Mouse (Mus musculus) urinary bladder, adult 2 months (tissue): ENCODE data around the gene Gm45062. TPM values are rescaled to one million over a fixed set of nuclear protein-coding genes. Genes with fewer than 3 reads are reported as not detected.
"Not testable (repeated sequence)": the region's sequence is repeated elsewhere in the genome, so short reads cannot be mapped to it uniquely, and the experiment has no call there.

Experiments used
- DNase-seq: peaks from one replicate; pipeline ENCODE4 v3.0.0; 2022; ENCODE audit warnings: low spot score
- polyA plus RNA-seq: library from polyadenylated mRNA; depleted of rRNA; stranded (reverse); fragments of >200 nt; gene quantifications from 2 replicates; pipeline ENCODE4 v1.2.3, GENCODE M21; 2012

The Gm45062 gene
- polyA plus RNA-seq, 1 experiment, result 6.8 TPM

DNA sequence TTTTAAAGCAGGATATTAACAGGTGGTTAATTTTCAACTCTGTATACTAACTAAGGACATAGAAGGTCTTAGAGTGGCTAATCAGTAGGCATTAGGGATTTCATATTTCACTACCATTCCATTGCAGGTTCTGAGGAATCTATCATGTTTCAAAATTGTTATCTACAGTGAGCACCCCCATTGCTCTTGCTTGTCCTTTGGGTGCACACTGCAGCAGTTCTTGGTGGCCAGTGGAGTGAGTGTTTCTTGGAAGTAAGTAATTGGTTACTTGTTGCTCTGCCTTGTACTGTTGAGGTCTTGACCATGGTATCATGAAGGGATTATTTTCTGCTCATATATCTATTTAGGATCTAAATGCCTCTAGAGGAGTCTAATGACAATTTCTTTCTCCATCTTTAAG is 57.0 kb downstream of the Gm45062 start:
- no peak for DNase-seq

DNA sequence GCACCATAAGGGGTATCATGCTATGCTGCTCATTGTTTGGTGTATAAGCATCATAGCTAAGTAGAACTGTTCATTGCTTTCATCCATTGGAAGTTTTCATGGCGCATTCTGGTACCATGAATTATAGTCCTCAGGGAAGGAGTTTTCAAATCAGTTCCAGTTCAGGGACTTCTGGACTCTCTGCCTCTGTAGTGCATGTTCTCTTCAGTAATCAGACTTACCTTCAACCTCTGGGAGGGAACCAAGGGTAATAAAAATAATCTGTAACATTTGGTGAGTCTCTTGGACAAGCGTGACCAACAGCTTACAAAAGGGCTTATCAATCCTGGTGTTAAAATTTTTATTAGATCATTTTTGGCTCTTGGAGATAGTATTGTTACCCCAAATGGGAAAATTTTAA is 60.3 kb downstream of the Gm45062 start:
- DNase-seq, result no peak

DNA sequence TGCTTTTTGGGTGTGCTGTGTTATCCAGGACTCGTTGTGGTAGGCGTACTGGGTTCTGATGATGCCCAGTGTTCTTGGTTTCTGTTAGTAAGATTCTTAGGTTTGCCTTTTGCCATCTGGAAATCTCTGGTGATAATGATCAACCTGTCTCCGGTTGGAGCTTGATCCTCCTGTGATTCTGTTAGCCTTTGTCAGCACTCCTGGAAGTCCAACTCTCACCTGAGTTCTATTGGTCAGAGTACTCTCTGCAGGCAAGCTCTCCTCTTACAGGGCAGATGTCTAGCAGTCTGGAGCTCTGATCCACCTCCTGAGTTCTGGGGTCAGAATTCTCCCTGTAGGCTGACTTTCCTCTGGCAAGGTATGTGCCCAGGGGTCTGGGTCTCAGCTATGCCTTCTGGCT is 72.2 kb downstream of the Gm45062 start:
- not testable (repeated sequence) for DNase-seq

DNA sequence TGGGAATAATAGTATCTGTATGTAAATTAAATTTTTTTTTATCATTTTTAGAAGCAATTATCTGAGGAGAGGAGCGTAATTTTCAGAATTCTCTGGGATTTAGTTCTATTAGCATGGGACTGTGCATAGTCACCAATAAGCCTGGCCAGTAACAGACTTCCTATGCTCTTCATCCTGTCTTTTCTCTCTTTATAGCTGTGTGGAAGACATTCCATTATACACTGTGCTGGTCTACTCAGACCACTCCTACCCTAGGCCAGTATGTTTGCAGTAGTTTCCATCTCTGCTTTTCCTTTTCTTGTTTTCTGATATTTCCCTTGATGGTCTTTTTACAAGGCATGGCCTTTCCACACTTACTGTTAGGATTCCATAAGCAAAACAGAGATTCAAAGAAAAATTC is 74.1 kb downstream of the Gm45062 start:
- no peak for DNase-seq

DNA sequence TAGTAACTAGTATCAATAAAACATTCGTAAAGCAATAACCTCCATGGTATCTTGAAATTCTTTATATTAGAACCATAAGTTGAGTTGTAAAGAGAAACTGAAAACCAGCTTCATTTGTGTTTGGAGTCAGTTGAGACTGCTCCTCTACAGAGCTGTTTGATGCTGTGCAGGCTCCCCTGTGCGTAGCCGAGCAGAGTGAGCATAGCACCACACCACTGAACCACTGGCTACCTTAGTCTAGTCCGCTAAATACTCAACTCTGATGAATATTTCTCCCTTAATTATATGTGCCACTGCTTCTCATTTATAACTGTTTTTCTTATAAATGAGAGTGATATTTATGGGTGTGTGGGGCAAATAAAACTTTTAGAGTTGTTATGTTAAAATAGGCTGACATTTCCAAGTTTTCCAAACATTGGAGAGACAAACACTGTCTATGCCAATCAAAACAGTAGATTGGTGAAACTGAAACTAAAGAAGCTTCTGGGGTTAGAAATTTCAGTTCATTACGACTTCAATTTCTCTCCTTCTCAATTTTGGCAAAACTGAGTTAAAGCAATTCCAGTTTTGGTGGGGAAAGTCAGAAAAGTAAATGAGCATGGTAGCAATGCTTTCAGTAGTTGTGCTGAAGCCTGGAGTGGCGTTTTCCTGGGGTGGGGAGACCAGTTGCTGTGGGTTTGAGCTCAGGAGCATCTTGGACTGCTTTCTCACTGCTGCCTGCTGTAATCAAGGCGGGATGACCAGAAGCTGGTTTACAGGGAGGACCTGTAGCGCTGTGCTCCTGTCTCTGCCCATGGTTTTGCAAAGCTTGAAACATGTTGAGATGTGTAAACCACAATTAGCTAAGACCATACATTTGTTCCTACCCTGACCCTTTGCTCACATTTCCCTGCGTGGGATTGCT is 77.5 kb downstream of the Gm45062 start:
- no peak for DNase-seq

DNA sequence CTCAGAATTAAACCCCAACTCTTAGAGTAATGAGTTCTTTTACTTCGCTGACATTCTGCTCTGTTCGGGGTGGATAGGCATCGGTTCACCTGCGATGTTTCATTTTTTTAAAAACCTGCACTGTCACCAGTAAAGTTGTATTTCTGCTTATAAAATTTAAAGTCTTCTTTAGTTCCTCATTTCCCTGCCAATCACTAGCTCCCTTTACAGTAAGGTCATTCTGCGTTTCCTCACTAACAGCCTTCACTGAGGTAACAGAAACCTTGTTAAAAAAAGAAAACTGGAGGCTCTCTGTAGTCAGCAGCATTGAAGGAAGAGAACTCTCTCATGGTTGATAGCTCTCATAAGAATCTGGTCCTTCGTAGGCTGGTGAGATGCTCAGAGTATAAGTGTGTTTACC is 80.2 kb downstream of the Gm45062 start:
- no peak for DNase-seq

DNA sequence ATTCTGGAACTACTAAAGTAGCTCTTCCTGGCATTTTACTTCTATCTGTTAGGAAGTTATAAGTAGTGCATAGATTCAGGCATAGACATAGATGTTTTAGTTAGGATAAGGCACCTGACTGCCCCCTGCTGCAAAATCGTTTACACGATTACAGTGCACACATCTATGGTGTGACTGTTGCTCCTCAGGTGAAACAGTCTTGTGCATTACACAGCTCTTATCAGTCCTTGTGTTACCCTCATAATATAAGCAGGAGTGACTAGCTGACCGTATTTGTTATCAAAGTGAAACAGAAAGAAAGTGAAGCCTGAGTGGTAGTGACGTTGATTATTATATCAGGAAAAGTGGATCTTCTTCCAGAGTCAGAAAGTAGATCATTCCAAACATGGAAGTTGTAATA is 84.0 kb downstream of the Gm45062 start:
- no peak for DNase-seq

DNA sequence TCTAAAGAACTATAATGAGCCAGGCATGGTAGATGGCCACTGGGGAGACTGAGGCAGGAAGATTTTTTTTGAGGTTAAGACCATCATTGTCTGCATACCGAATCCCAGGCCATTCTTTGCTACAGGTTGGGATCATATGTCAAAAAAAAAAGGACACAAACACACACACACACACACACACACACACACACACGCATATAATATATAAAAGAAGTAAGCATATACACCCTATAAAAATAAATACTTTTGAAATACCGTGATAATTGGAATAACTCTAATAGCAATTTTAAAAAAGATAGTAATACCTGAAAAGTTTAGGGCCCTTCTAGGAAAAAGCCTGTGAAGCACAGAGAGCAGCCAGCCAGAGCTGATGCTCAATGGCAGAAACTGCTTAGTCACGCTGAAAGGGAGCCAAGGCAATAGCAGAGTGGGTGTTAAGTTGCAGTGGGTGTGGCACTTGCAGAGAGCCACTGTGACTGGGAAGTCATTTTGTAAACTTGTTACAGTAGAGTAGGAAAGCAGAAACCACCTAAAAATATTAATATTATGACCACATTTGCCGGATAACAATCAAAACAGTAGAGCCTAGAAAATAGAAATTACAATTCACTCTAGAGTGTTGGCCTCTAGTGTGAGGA is 86.1 kb downstream of the Gm45062 start:
- DNase-seq, result no peak

DNA sequence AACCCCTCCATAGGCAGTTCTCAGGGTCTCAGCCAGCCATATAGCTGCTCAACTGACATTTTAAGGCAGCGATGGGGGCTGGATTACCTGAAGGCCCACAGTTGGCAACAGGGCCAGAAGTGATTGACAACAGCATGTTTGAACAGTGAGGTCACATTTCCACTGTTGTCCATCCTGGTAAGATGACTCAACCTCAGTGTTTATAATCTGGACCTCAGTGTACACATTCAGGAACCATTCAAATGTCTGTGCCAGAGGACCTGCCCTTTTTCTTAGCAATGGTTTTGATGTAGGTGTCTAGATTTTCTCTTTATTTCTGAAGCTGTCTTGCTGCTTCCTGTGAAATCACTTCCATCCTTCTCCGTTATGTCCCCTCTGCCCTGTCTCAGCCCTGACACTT is 87.9 kb downstream of the Gm45062 start:
- no peak for DNase-seq

DNA sequence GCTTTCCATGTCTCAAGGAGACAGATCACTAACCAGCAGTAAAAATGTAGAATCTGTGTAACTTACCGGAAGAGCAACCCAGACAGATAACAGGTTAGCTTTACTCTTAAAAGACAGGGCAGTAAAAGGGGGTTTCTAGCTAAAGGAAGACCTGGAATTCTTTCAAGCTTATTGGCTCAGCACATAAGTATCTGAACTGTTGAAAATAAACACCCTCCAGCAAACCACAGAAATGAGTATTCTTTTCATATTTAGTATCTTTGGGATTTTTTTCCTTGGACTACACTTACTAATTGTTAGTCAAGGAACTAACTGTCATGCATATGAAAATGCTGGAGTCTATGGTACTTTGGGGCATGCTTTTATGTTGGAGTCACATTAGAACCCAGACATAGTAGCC is 89.1 kb downstream of the Gm45062 start:
- no peak for DNase-seq

DNA sequence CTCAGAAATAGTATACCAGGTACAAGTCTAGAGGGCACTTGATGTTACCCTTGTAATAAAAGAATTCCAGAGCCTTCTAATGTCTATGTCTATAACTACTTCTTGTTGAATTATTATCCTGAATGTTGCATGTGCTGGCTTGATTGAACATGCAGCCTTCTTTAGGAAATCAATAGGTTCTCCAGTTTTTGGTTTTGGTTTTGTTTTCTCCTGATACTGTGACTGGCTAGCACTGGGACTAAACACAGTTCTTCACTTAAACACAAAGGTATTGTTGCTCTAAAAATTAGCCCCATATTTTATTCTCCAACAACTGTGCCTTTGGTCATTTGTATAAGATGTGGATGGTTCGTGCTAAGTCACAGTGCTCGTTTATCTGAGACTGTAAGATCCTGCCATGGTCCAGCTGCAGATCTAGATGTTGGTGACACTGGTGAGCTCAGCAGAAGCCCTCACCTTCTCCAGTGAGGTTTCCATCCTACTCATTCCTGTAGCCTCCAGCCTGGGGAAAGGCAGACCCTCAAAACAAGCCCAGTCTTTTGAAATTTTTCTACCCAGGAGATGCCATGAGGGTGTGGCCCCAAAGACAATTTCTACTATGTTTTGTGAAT is 89.9 kb downstream of the Gm45062 start:
- no peak for DNase-seq

DNA sequence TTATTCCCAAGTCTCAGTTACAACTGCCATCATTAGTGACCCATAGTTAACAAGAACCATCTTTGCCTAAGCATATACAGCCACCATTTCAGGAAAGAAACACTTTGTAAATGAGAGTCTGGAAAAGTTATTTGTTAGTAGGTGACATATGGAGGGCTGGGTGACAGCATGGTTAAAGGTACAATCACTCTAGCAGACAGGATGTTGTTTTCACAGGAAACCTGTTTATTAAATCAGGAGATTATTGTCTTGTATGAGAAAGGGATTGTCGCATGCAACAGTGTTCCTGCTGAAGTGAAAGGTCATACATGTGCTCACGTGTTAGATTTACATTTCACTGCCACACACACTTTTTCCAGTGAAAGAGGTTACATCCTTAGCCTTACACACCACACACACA is 92.3 kb downstream of the Gm45062 start:
- no peak for DNase-seq

DNA sequence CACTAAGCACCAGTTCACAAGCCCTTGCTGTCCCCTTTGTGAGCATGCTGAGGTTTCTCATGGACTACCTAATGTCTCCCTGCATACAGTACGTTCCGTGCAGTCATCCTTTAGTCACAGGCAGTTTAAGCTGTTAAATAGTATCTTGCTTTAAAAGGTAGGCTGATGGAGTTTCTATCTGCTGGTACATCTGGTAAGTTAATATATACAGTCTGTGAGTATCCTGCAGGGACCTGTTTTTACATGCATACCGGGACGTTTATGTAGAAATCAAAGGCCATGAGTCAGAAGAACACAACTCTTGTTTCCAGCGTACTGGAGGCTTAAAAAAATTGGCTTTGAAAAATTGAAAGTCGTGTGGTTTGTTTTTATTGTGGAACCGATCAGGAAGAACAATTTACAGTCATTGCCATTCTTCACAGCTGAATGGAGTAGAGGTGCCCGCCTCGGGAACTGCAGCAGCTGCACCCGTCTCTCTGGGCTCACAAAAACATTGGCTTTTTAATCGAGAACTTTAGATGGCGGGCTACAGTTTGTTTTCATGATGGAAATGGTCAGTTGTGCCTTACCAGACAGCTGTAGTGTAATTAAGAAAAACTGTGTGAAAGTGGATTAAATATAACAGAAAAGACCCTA is 93.4 kb downstream of the Gm45062 start:
- no peak for DNase-seq

DNA sequence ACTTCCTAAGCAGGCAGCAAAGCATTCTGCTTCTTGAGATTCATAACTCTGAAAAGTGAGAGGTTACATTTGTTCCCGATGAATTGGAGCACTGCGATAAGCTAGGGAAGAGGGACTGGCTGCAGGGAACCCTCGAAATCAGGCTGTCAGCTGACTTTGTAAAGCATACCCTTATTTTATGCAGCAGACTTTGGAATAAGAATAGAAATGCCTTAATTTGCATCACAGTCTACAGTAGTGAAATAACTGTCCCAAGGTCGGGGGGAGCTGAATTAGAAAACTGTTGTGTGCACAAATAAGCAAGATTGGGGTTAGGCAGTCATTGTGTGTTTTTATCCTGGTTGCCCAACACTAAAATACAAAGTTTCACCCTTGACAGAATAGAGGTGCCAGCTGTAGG is 94.2 kb downstream of the Gm45062 start:
- DNase-seq, result no peak

DNA sequence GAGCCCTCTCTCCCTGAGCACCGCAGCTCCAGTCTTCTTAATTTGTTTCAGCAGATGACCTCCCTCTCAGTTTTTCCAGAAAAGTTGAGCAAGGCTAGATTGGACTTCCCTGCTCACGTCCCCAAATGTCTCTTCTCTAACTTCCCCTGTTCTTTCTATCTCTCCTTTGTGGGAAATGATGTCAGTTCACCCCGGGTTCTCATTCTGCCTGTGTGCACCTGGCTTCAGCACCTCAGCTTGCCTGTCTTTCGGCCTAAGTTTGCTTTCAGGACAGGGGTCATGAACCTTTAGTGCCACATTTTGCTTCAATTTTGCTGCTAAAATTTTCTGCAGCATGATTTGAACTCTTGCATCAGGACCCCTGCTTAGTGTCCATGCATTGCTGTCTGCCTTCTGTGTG is 95.6 kb downstream of the Gm45062 start:
- DNase-seq, result no peak

DNA sequence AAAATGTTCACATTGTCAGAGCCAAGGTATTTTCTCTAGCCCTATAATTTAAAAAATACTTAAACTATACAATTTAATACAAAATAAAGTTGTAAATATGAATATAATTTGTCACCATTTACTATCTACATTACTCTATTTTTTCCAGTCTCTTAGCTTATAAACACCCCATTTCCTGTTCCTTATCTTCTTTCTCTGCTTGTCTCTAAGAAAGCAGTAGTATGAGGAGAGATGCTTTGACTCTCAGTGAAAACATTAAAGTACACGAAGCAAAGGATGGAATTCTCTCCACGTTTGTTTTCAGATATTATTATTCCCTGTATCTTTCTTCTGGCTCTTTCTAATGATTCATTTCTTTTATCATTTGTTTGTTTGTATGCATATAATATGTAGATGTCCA is 99.0 kb downstream of the Gm45062 start:
- DNase-seq, result no peak

DNA sequence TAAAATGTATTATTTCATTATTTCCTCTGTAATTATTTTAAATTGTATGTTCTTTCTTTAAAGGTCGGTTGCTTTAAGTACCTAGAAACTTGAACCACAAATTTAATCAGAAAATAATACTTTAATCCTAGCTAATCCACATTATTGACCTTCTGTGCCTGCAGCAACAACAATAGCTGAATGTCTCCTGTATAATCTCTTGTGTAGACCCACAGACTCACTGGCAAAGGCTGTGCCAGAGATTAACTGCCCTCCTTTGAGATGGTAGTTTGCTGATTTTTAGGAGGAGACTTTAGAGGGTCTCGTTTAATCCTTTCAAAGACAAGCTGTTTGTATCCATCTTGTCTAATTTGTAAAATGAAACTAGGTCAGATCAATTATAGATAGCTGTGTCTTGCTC is 99.5 kb downstream of the Gm45062 start:
- DNase-seq, result no peak

DNA sequence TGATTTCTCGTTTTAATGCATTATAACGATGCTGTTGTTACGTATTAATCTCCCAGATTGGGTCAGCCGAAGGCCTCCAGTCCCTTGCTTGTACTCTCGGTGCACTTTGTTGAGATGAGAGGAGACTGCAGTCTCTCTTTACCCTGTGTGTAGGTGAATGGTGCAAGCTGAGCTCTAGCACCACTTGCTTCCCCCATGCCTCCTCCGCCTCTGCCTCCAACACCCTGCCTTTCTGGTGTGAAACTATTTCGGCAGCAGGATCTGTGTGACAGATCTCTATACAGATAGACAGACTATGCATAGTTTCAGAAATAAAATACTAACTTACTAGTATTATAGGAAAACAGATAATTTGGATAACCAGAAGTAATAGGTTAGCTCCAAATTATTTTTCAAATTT is 101.6 kb downstream of the Gm45062 start:
- no peak for DNase-seq

DNA sequence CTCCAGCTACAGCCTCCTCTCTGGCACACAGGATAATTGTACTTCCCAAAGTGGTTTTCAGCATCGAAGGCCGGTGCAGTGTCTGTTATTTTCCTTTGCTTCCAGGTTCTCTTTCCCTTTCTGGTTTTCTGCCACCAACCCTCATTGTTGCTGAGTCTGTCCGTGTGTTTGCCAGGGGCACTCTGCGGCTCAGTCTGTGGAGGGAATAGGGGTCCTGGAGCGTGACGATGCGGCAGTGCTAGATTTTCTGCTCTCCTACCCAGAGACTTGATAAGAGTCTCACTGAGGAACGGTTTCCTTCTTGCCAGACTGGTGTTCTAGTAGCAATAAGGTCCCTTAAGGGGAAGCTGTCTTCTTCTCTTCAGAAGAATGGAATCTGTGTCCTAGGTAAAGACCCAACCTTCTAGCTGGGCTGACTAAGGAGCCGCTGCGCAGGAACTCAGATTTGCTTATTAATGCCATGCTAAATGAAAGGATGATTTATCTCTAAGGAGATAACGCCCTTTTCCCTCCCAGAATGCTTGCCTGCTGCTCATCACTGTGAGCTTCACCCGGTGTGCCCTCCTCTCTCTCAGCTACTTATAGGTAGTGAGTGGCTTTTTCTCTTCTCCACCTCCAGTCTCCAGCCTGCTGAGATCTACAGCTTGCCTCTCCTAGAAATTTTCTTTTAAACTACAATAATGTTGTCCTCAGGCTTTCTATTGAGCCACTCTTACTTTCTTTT is 104.9 kb downstream of the Gm45062 start:
- no peak for DNase-seq

DNA sequence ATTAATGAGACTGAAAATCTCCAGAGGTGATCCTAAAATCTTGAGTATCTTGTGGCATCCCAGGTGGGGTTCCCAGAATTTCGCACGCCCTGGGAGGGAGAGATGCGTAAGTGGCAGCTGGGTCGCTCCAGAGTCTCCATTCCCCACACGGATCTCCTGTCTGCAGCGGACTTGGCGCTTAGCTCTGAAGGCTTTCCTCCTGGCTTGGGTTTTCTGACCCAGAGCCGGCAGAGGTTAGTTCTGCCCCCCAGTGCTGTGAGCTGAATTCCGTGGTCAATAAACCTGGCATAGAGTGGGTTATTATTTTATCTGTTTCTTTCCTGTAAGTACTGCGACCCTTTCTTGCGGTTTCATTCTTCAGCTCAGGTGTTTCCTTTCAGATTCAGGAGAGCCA is 105.5 kb downstream of the Gm45062 start:
- no peak for DNase-seq

DNA sequence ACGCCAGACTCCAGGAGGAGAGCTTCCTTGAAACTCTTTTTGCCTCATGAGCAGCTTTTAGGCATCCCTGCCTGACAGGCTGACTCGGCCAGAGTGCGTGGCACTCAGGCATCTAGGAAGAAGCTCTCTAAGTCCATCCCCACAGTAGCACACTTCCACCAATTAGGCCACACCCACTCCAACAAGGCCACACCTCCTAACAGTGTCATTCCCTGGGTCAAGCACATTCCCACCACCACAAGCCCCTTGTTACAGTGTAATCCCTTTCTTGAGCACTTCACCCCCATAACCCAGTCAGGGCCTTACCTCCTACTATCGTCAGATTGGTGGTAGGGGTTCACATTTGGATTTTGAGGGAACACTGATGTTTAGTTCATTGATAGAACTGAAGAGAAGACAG is 108.4 kb downstream of the Gm45062 start:
- DNase-seq, result no peak
